In genomic region chr8:94706732-94707395, GRCm38 (mm10) we compare ENCODE assay signal across 18 mouse cellular contexts. TPM values are rescaled to one million over a fixed set of nuclear protein-coding genes. Genes with fewer than 3 reads are reported as not detected.
DNase-seq lines count a peak whose midpoint lies in the region; ATAC-seq and TF ChIP-seq lines count a peak whose summit lies in the region.
"Had no signal": no experiment of that assay in that cellular context is flagged by ENCODE, and none has a peak within 500 bp of the region (broad histone marks: within the 10 kb centered on the region; RNA-seq: fewer than 3 reads in every experiment).

No protein-coding gene starts in this region.

- no peak for TF ChIP-seq POLR2A in testis, adult 2 months (IDR thresholded peaks at IDR 0.05; ENCODE audit: control insufficient read depth, low read depth, low read length)

- peak; percentile 69 to 78 for DNase-seq in heart, adult 18-20 months
- no peak for DNase-seq in heart, postnatal 4 days
- DNase-seq in testis, postnatal 10 days (ENCODE audit: low spot score) = no peak
- DNase-seq in heart, adult 9 months (ENCODE audit: low spot score in 2 of 2) = peak; percentile 66 to 71
- peak; percentile 27 for DNase-seq in limb, embryonic 10.5 days (ENCODE audit: low spot score)
- DNase-seq: cerebellum, adult 11-12 months; thymus, postnatal 4 days had no signal

- peak overlapping the region; percentile 66 for H3K27ac ChIP-seq in testis, adult 2 months (ENCODE audit: control insufficient read depth, insufficient read depth, low read depth, low read length)
- H3K27ac ChIP-seq in limb, embryonic 10.5 days = no peak overlapping the region
- H3K27ac ChIP-seq in intestine, embryonic 16.5 days (ENCODE audit: low read length) = no peak overlapping the region
- H3K27ac ChIP-seq: hindbrain, embryonic 15.5 days; limb, embryonic 12.5 days; lung, embryonic 15.5 days had no signal

- H3K4me1 ChIP-seq in testis, adult 2 months (ENCODE audit: control insufficient read depth, insufficient read depth, low read length) = peaks cover 12% of the 10 kb centered on the region
- peaks cover 41% of the 10 kb centered on the region for H3K4me1 ChIP-seq in limb, embryonic 10.5 days
- 0 out of 2 replicates have a peak, but pooled peaks cover 5% of the 10 kb centered on the region for H3K4me1 ChIP-seq in intestine, embryonic 16.5 days (ENCODE audit: control insufficient read depth, insufficient read depth, low read length)
- H3K4me1 ChIP-seq: hindbrain, embryonic 15.5 days had no signal

- no peaks in the 10 kb centered on the region for H3K9me3 ChIP-seq in limb, embryonic 10.5 days (replicated peaks)
- no peaks in the 10 kb centered on the region for H3K9me3 ChIP-seq in intestine, embryonic 16.5 days (ENCODE audit: control insufficient read depth, low read length)
- H3K9me3 ChIP-seq: hindbrain, embryonic 15.5 days; limb, embryonic 12.5 days; lung, embryonic 15.5 days; megakaryocyte, embryonic 14.5 days had no signal

- H3K4me2 ChIP-seq in intestine, embryonic 16.5 days (ENCODE audit: low read depth, low read length) = no peak overlapping the region
- H3K4me2 ChIP-seq: hindbrain, embryonic 15.5 days; limb, embryonic 12.5 days; lung, embryonic 15.5 days had no signal

- WGBS in limb, embryonic 10.5 days = 79% methylated on average over 9 of the region's 9 CpGs
- WGBS in intestine, embryonic 16.5 days = 77% methylated on average over 9 of the region's 9 CpGs

- H3K9ac ChIP-seq in intestine, embryonic 16.5 days (ENCODE audit: low read depth, low read length) = no peak overlapping the region
- H3K9ac ChIP-seq: hindbrain, embryonic 15.5 days; limb, embryonic 12.5 days; lung, embryonic 15.5 days had no signal

- no peak for TF ChIP-seq CTCF in testis, adult 2 months (IDR thresholded peaks at IDR 0.05; ENCODE audit: control insufficient read depth, insufficient read depth, insufficient replicate concordance, low read depth, low read length)

- no peaks in the 10 kb centered on the region for H3K27me3 ChIP-seq in testis, adult 2 months (ENCODE audit: control insufficient read depth, insufficient read depth, low read length)
- no peaks in the 10 kb centered on the region; the same call in 1 of the 2 replicates for H3K27me3 ChIP-seq in limb, embryonic 10.5 days (ENCODE audit: low read depth, poor library complexity, severe bottlenecking)
- H3K27me3 ChIP-seq in intestine, embryonic 16.5 days (replicated peaks; ENCODE audit: control insufficient read depth, insufficient read depth, low read length) = no peaks in the 10 kb centered on the region
- H3K27me3 ChIP-seq: hindbrain, embryonic 15.5 days; lung, embryonic 15.5 days had no signal

- H3K36me3 ChIP-seq in testis, adult 2 months (ENCODE audit: control insufficient read depth, insufficient read depth, low read length) = no peaks in the 10 kb centered on the region
- no peaks in the 10 kb centered on the region for H3K36me3 ChIP-seq in limb, embryonic 10.5 days
- no peaks in the 10 kb centered on the region for H3K36me3 ChIP-seq in intestine, embryonic 16.5 days (ENCODE audit: control insufficient read depth, insufficient read depth, low read length)
- H3K36me3 ChIP-seq: hindbrain, embryonic 15.5 days; limb, embryonic 12.5 days; lung, embryonic 15.5 days had no signal

- no peak overlapping the region for H3K4me3 ChIP-seq in testis, adult 2 months (ENCODE audit: control insufficient read depth, low read depth, low read length)
- H3K4me3 ChIP-seq in limb, embryonic 10.5 days = no peak overlapping the region
- no peak overlapping the region for H3K4me3 ChIP-seq in intestine, embryonic 16.5 days (ENCODE audit: low read length)
- H3K4me3 ChIP-seq: hindbrain, embryonic 15.5 days; limb, embryonic 12.5 days; lung, embryonic 15.5 days; megakaryocyte, embryonic 14.5 days had no signal

- ATAC-seq in intestine, embryonic 16.5 days = no peak
- ATAC-seq in granulocyte monocyte progenitor cell, adult 5-6 weeks (replicated peaks; ENCODE audit: poor library complexity, severe bottlenecking) = no peak

RNA-seq across cellular contexts. Expression of gene Pllp, which starts 10.8 kb away (rescaled TPM):
- total RNA-seq in heart, adult 18-20 months (2021) = under 1 TPM; 0.69 to 0.87 TPM
- total RNA-seq in heart, postnatal 4 days (2021) = under 1 TPM; 0.29 to 0.56 TPM
- 0.65 and 2.8 TPM in 2 replicates for polyA plus RNA-seq in testis, adult 2 months (2012; rRNA removed)
- polyA plus RNA-seq in limb, embryonic 10.5 days (2016; fragmentation: Nextera tagmentation; extraction: Ambion mirVana) = 0.48 TPM in 1 of 2 replicates, not detected in the other
- 55.6 and 64.0 TPM in 2 replicates for polyA plus RNA-seq in intestine, embryonic 16.5 days (2015; fragmentation: Nextera tagmentation; extraction: Ambion mirVana)
- total RNA-seq in granulocyte monocyte progenitor cell, adult 5-6 weeks (2014; fragmentation: Nextera tagmentation) = not detected in 2 replicates
- total RNA-seq in granulocyte monocyte progenitor cell, adult 5-6 weeks (2017) = not detected in 2 replicates
- total RNA-seq: monocyte, adult 5-6 weeks had no signal

RNA-seq across cellular contexts. Expression of gene Ccl22, which starts 38.5 kb away (rescaled TPM):
- total RNA-seq in heart, adult 18-20 months (2021) = 1 to 10 TPM in 1 of 2 experiments, not detected in 1; 1.3 TPM
- not detected for total RNA-seq in heart, postnatal 4 days (2021)
- 9.5 and 10.1 TPM in 2 replicates for polyA plus RNA-seq in testis, adult 2 months (2012; rRNA removed)
- not detected in 2 replicates for polyA plus RNA-seq in limb, embryonic 10.5 days (2016; fragmentation: Nextera tagmentation; extraction: Ambion mirVana)
- 0.10 TPM in 1 of 2 replicates, not detected in the other for polyA plus RNA-seq in intestine, embryonic 16.5 days (2015; fragmentation: Nextera tagmentation; extraction: Ambion mirVana)
- total RNA-seq in granulocyte monocyte progenitor cell, adult 5-6 weeks (2014; fragmentation: Nextera tagmentation) = not detected in 2 replicates
- not detected in 2 replicates for total RNA-seq in granulocyte monocyte progenitor cell, adult 5-6 weeks (2017)
- total RNA-seq: neutrophil, adult 5-6 weeks had no signal
- polyA plus RNA-seq: C2C12; hindbrain, embryonic 15.5 days; limb, embryonic 12.5 days; stomach, embryonic 14.5 days had no signal

RNA-seq across cellular contexts. Expression of gene Arl2bp, which starts 40.5 kb away (rescaled TPM):
- 10 to 100 TPM; 91.1 to 97.5 TPM for total RNA-seq in heart, adult 18-20 months (2021)
- 100 to 1,000 TPM; 122 to 127 TPM for total RNA-seq in heart, postnatal 4 days (2021)
- polyA plus RNA-seq in testis, adult 2 months (2012; rRNA removed) = 407 and 443 TPM in 2 replicates
- 175 and 189 TPM in 2 replicates for polyA plus RNA-seq in limb, embryonic 10.5 days (2016; fragmentation: Nextera tagmentation; extraction: Ambion mirVana)
- 104 and 106 TPM in 2 replicates for polyA plus RNA-seq in intestine, embryonic 16.5 days (2015; fragmentation: Nextera tagmentation; extraction: Ambion mirVana)
- 36.4 and 44.0 TPM in 2 replicates for total RNA-seq in granulocyte monocyte progenitor cell, adult 5-6 weeks (2014; fragmentation: Nextera tagmentation)
- 41.1 and 100 TPM in 2 replicates for total RNA-seq in granulocyte monocyte progenitor cell, adult 5-6 weeks (2017)

Comparison
In these comparisons a context has a peak if more than half of its experiments do, and no peak if none do; other contexts are left out.
1. DNase-seq: peak in heart, adult 18-20 months (2 of 2), heart, adult 9 months (2 of 2) and limb, embryonic 10.5 days (single experiment); none in heart, postnatal 4 days (single experiment) and testis, postnatal 10 days (single experiment).